Mouse (Mus musculus): ENCODE measurements around the gene Bcl9l. TPM values are rescaled to one million over a fixed set of nuclear protein-coding genes. Genes with fewer than 3 reads are reported as not detected.

Gene Bcl9l
- polyA plus RNA-seq, 1 experiment from 2014 or later, result 12.1 TPM

DNA sequence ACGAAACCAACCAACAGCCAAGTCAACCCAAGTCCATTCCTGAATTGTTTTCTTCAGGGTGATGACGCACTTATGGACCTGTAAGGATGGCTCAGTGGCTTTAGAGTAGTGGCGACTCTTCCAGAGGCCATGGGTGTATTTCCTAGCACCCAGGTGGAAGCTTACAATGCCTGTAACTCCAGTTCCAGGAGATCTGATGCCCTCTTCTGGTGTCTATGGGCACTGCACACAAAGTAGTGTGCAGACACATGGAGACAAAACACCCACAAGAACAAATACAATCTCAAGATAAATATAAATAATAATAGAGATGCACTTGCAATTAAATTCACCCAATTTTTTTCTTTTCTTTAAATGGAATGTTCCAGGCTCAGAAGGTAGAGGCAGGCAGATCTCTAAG lies 6.7 kb upstream of the Bcl9l start:
- no peaks in the 10 kb centered on the region for H3K27me3 ChIP-seq (ENCODE audit: low read depth, poor library complexity, severe bottlenecking)
- H3K9me3 ChIP-seq (replicated peaks), result no peaks in the 10 kb centered on the region
- no peaks in the 10 kb centered on the region for H3K36me3 ChIP-seq
- H3K4me1 ChIP-seq, result peaks cover 34% of the 10 kb centered on the region
- 93% methylated on average over 3 of the region's 3 CpGs for WGBS
- H3K27ac ChIP-seq, result no peak overlapping the region
- no peak overlapping the region for H3K4me3 ChIP-seq
- no peak for DNase-seq (ENCODE audit: low spot score)

DNA sequence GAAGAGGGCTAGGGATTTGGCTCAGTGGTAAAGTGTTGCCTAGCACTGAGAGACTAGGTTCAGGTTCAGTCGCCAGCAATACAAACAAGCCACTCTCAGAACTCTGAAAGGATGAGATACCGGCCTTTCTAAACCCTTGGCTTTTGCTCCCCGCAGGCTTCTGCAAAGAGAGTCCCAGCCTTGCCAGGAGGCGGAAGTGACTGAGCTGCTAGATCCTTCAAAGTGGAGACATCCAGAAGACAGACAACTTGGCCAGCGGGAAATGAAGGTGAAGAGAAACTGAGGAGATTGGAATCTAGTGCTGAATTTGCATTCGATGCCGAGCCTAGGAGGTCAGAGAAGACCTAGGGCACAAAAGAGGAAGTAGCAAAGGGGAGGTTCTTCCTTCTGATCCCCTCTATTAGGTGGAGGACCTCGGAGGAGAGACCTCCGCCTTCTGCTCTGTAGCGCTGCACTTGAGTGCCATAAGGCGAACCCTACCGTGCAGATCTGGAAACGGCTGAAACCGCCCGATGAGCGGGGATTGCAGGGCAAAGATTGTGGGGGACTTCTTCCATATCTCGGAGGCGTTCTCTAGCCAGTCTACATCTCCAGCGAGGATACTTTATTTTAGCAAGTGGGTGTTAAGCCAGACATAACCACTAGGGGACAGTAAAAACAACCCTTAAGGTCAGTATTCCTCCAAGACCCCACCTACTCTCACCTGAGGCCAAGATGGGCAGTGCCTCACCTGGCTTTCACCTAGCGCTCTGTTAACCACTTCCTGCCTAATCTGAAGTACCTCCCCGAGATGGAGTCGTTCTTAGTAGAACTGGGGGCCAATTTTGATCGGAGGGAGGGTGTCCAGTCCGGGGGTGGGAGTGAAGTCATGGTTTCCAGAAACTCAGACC lies 5.0 kb upstream of the Bcl9l start:
- Histone ChIP-seq H3K27me3 (ENCODE audit: low read depth, poor library complexity, severe bottlenecking) (no peaks in the 10 kb centered on the region), H3K4me1 (peaks cover 46% of the 10 kb centered on the region), H3K9me3 (replicated peaks) (no peaks in the 10 kb centered on the region), H3K36me3 (no peaks in the 10 kb centered on the region), H3K4me3 (peak overlapping the region; percentile 84), H3K27ac (peak overlapping the region; percentile 98)
- WGBS, result 4% methylated on average over 24 of the region's 24 CpGs
- peak; percentile 60 for DNase-seq (ENCODE audit: low spot score)

DNA sequence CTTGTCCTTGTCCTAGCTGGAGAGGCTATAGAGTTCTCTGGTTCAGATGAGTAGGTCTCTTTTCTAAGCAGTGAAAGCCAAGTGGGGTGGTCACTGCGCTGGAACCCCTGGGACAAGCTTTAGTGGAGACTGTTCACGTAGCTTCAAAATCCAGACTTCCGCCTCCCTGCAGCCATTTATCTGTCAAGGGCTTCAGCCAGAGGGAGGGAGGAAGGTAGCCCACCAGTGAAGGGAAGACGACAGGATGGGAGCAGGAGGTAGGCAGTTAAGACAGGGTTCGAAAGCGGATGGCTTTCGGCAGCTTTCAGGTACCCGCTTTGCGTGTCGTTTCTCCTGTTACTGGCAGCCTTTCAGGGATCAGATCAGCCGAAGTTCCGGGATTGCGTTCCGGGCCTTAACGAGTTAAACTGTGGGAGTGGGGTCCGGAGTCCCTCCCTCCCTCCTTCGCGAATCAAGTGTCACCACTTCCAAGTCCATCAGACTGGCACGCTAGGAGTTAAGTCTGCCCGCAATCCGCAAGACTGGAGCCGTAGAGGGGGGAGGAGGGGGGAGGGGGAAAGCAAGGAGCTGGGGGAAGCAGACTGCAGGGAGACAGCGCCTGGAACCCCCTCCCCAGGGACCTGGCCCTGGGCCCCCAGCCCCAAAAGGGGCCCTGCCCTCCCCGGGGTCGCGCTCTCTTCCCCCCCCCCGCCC lies 4.2 kb upstream of the Bcl9l start:
- H3K4me3 ChIP-seq, result peak overlapping the region; percentile 84
- under 1% methylated on average over 24 of the region's 27 CpGs for WGBS
- peak overlapping the region; percentile 98 for H3K27ac ChIP-seq
- H3K4me1 ChIP-seq, result peaks cover 48% of the 10 kb centered on the region
- H3K9me3 ChIP-seq (replicated peaks), result no peaks in the 10 kb centered on the region
- DNase-seq (ENCODE audit: low spot score), result peak; percentile 92
- no peaks in the 10 kb centered on the region for H3K36me3 ChIP-seq
- no peaks in the 10 kb centered on the region for H3K27me3 ChIP-seq (ENCODE audit: low read depth, poor library complexity, severe bottlenecking)

DNA sequence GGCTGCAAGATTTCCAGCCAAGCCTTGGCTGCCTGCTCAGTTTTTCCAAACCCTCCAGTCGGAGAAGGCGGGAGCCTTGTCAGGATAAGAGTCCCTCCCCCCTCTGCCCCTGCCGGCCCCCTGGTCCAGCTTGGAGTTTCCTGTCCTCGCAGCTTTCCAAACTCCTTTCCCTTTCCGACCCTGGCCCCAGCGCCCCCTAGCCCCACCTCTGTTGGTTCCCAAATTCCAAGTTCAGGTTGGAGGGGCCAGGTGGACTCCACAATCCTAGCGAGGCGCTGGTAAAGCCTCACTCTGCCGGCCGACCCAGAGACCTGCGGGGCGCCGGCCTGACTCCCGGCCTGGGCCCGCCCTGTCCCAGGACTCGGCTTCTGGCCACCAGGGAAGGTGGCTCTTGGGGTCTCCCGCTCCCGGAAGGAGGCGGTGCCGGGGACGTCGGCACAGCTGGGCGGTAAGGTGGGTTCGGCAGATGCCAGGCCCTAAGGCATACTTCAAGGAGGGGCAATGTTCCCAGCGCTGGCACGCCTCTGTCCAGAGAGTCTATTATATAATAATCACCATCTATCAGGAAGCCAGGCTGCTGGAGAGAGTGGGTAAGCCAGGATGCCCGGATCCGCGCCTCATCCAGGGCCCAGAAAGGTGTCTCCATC lies 3.5 kb upstream of the Bcl9l start:
- peak overlapping the region; percentile 98 for H3K27ac ChIP-seq
- no peaks in the 10 kb centered on the region for H3K36me3 ChIP-seq
- peak overlapping the region; percentile 84 for H3K4me3 ChIP-seq
- H3K9me3 ChIP-seq (replicated peaks), result no peaks in the 10 kb centered on the region
- peak; percentile 95 for DNase-seq (ENCODE audit: low spot score)
- peaks cover 55% of the 10 kb centered on the region for H3K4me1 ChIP-seq
- no peaks in the 10 kb centered on the region for H3K27me3 ChIP-seq (ENCODE audit: low read depth, poor library complexity, severe bottlenecking)
- WGBS, result under 1% methylated on average over 29 of the region's 29 CpGs

DNA sequence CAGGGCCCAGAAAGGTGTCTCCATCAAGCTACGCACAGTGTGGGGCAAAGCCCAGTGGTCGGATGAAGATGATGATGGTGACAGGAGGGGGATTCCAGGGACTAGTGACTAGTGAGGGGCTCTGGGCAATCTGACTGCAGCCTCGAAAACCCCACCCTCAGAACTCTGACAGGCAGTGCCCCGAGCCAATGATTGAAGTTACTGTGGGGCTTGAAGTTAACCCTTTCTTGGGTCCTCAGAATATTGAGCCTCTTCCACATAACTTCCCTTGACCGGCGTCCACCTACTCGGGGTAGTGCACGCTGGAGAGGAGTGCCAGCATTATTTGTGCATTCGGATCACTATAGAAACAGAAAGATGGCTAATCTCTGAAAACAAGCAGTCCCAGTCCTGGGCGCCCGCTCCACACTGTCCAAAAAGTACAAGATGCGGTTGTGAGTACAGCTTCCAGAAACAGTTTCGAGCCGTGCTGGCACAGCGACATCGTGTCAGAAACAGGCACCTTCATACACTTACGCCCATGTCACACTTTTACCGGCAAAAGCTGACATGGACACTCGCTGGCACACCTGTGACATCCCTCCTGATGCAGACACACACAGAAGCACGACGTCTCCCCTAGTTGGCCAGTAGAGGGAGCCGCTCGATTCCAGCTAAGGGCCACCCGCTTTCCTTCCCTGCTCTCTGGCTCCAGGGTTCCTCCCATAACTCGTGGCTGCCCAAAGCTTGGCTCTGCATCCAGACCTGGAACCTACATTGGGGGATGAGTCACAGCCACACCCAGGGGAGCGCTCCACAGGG lies 2.8 kb upstream of the Bcl9l start:
- H3K4me3 ChIP-seq, result peak overlapping the region; percentile 84
- H3K27me3 ChIP-seq (ENCODE audit: low read depth, poor library complexity, severe bottlenecking), result no peaks in the 10 kb centered on the region
- WGBS, result under 1% methylated on average over 26 of the region's 26 CpGs
- no peaks in the 10 kb centered on the region for H3K36me3 ChIP-seq
- DNase-seq (ENCODE audit: low spot score), result peak; percentile 85
- H3K27ac ChIP-seq, result peak overlapping the region; percentile 98
- H3K9me3 ChIP-seq (replicated peaks), result no peaks in the 10 kb centered on the region
- peaks cover 62% of the 10 kb centered on the region for H3K4me1 ChIP-seq

DNA sequence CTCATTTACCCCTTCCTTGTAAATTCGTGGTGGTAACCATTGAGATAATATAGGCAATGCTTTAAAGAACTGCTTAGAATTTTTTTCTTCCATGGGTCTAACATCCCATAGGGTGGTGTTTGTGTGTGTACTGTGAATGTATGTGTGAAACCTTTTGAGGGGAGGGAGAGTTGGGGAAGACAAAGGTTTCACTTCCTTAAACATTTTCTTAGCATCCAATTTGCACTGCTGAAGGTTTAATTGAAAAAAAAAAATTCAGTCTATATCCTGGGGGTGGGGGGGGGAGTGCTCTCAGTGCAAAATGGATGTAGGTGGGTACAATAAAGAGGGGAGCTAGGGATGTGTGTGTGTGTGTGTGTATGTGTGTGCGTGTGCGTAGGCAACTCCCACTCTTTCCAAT lies 513 bp upstream of the Bcl9l start:
- H3K27me3 ChIP-seq (ENCODE audit: low read depth, poor library complexity, severe bottlenecking), result no peaks in the 10 kb centered on the region
- H3K4me3 ChIP-seq, result peak overlapping the region; percentile 94
- no peaks in the 10 kb centered on the region for H3K36me3 ChIP-seq
- H3K4me1 ChIP-seq, result peaks cover 85% of the 10 kb centered on the region
- H3K27ac ChIP-seq, result peak overlapping the region; percentile 96
- 7% methylated on average over 3 of the region's 3 CpGs for WGBS
- no peak for DNase-seq (ENCODE audit: low spot score)
- no peaks in the 10 kb centered on the region for H3K9me3 ChIP-seq (replicated peaks)

DNA sequence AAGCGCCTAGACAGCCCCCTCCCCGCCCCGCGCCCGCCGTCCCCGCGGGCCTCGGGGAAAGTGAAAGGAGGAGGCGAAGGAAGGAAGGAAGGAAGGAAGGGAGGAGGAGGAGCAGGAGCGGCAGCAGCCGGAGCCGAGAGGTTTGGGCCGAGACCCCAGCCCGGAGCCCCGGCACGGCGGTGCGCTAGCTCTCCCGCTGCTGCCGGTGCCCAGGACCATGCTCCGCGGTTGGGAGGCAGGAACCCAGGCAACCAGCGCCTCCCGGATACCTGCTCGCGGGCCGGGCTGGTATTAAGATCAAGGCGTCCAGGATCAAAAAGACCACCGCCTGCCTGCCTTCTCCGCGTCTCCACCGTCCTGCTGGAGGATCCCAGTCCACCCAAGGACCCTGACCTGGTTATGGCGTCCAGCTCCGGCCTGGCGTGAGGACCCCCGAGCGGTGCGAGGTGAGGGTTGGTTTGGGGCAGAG lies 450 bp downstream of the Bcl9l start:
- DNase-seq (ENCODE audit: low spot score), result no peak
- peaks cover 85% of the 10 kb centered on the region for H3K4me1 ChIP-seq

DNA sequence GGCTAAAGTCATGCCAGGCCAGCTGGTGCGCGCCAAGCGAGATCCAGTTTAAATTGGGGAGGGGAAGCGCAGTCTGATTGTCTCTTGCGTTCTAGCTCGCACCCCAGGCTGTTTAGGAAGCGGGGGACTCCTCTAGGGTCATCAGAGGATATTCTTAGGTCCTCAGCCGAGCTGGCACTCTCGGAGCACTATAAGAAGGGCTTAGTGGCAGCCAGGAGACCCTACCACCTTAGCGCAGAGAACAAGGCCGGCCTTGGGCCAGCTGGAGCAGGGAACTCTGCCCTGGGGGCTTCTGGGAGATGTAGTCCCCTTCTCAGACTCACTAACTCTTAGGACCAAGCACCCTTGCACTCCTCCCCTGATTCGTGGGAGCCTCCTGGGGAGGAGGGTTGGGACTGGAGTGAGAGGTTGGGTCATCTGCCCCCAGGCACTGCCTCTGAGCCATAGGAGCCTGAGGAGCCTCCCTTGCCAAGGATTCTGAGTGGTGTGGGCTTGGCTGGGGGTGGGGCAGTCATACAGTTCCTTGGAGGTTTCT lies 952 bp downstream of the Bcl9l start:
- DNase-seq (ENCODE audit: low spot score), result peak; percentile 79
- no peaks in the 10 kb centered on the region for H3K27me3 ChIP-seq (ENCODE audit: low read depth, poor library complexity, severe bottlenecking)
- H3K4me1 ChIP-seq, result peaks cover 86% of the 10 kb centered on the region
- H3K9me3 ChIP-seq (replicated peaks), result no peaks in the 10 kb centered on the region
- no peaks in the 10 kb centered on the region for H3K36me3 ChIP-seq
- WGBS, result under 1% methylated on average over 12 of the region's 12 CpGs
- H3K4me3 ChIP-seq, result peak overlapping the region; percentile 94
- H3K27ac ChIP-seq, result peak overlapping the region; percentile 96

More for the DNA sequence above, 450 bp downstream of the Bcl9l start:
- WGBS, result under 1% methylated on average over 39 of the region's 39 CpGs
- Histone ChIP-seq H3K9me3 (replicated peaks) (no peaks in the 10 kb centered on the region), H3K27me3 (ENCODE audit: low read depth, poor library complexity, severe bottlenecking) (no peaks in the 10 kb centered on the region), H3K27ac (peak overlapping the region; percentile 96), H3K36me3 (no peaks in the 10 kb centered on the region), H3K4me3 (peak overlapping the region; percentile 94)

DNA sequence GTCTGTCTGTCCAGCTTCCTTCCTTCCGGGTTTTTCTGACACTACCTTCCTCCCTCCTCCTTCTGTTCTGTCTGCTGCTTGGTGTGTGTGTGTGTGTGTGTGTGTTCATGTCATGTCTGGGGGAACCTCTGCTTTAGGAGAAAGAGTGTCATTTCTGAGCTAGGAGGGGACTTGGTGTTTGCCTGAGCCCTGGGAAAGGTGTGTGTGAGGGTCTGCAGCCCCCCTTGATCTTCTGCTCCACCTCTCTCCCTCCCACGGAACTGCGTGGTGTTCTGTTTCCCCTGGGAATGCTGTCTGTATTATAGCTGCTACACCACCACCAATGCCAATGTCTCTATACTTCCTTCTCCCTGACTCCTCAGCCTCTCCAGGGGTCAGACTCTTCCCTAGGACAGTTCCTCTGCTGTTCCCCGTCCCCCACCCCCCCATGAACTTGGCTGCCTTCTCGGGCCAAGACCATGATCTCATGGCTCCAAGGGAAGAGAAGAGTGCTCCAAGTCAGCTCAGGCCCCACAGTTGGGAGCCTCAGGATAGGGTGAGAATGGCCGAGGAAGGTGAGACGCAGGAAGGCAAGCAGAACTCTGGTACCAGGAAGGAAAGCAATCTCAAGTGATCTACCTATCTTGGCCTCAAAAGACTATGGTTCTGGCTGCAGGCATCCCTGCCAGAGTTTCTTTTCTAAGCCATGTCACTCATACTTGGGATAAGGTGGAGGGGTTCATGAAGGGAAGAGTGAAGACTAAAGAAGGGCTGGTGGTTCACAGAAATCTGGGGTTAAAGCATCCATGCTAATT lies 1.9 kb downstream of the Bcl9l start:
- DNase-seq (ENCODE audit: low spot score), result no peak
- Histone ChIP-seq H3K36me3 (0 out of 2 replicates have a peak, but pooled peaks cover 3% of the 10 kb centered on the region), H3K4me1 (peaks cover 87% of the 10 kb centered on the region), H3K27me3 (ENCODE audit: low read depth, poor library complexity, severe bottlenecking) (no peaks in the 10 kb centered on the region), H3K9me3 (replicated peaks) (no peaks in the 10 kb centered on the region), H3K27ac (peak overlapping the region; percentile 96), H3K4me3 (peak overlapping the region; percentile 94)
- WGBS, result 29% methylated on average over 7 of the region's 7 CpGs

DNA sequence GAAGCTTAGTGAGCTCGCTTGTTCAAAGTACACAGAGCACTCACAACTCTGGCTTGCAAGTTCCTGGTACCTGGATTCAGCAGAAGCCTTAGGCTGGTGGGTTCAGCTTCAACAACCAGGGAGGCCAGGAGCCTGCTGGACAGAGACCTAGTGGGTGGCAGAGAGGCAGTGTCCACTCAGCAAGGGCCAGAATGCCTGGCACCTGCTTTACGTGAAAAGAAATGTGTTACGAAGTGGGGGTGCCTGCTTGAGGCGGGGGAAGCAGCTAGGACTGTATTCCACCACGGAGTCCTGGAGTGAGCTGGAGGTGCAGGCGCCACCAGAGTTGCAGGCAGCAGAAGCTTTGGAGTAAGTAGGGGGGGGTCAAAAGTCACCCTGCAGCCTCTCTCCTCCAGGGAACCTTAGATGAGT lies 2.5 kb downstream of the Bcl9l start:
- WGBS, result 16% methylated on average over 6 of the region's 6 CpGs
- Histone ChIP-seq H3K4me1 (peaks cover 88% of the 10 kb centered on the region), H3K27ac (peak overlapping the region; percentile 96), H3K4me3 (peak overlapping the region; percentile 94), H3K36me3 (0 out of 2 replicates have a peak, but pooled peaks cover 3% of the 10 kb centered on the region), H3K9me3 (replicated peaks) (no peaks in the 10 kb centered on the region), H3K27me3 (ENCODE audit: low read depth, poor library complexity, severe bottlenecking) (no peaks in the 10 kb centered on the region)
- DNase-seq (ENCODE audit: low spot score), result no peak

DNA sequence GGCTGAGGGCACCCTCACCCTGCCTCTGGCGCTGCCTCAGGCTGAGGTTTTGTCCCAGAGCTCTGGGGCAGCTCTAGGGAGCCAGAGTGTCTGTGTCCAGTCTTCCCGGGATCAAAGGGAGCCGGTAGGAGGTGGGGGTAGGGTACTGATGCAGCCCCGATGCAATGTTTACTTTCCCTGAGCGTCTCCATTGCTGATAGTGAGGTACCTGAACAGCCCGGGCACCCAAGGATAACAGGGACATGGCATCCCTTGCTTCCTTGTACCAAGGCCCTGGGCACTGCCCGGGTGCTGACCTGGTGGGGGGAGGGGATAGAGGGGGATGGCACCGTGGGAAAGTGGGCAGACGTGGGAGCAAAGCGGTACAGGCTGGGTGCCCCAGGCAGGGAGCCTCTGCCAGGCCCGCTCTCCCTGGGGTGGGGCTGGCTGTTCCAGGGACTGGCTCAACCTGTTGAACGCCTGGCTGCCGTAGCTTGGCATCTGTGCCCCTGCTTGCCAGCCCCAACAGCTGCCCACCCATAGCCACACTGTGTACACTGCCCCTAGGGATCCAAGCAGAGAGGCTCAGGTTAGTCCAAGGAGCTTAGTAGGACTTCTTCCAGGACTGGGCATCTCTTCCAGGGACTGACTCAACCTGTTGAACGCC lies 3.0 kb downstream of the Bcl9l start:
- peak; percentile 43 for DNase-seq (ENCODE audit: low spot score)
- peak overlapping the region; percentile 94 for H3K4me3 ChIP-seq
- no peaks in the 10 kb centered on the region for H3K9me3 ChIP-seq (replicated peaks)
- WGBS, result 22% methylated on average over 14 of the region's 14 CpGs
- H3K27me3 ChIP-seq (ENCODE audit: low read depth, poor library complexity, severe bottlenecking), result no peaks in the 10 kb centered on the region
- 0 out of 2 replicates have a peak, but pooled peaks cover 3% of the 10 kb centered on the region for H3K36me3 ChIP-seq
- H3K27ac ChIP-seq, result peak overlapping the region; percentile 96
- peaks cover 88% of the 10 kb centered on the region for H3K4me1 ChIP-seq

Measured in limb, embryonic 10.5 days (tissue).